Mouse (Mus musculus) urinary bladder, postnatal 25 days (tissue): Measurements from ENCODE around the gene Cltb.
A peak's percentile ranks its signal among the peaks of the same experiment; 100 is the strongest.

Experiments
- DNase-seq: peaks from one replicate; pipeline ENCODE4 v3.0.0; 2022; ENCODE audit warnings: low spot score

The Cltb gene

DNA sequence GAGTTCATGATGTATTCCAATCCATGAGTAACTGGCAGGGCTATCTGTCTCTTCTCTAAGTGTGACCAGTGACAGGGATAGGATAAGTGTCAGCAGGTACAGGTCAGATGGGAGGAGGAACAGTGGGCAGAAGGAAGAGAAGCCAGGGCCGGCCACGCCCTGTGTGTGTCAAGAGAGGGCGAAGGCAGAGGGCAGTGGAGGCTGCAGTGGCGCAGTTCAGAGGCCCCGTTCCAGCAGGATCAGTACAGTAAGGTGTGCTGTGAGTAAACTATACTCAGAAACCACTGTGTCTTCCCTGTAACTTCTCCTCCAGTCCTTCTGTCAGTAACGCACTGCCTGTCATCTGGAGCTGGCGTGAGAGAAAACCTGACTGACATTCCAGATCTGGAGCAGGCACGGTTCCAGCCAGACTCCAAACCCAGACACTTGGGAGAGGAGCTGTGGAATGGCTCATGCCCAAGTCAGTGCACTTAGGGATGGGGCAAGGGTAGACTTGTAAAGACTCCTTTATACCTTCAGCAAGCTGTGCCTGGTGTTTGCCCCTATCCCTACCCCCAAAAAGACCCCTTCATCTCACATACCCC lies 14.9 kb downstream of the Cltb start:
- no peak for DNase-seq

DNA sequence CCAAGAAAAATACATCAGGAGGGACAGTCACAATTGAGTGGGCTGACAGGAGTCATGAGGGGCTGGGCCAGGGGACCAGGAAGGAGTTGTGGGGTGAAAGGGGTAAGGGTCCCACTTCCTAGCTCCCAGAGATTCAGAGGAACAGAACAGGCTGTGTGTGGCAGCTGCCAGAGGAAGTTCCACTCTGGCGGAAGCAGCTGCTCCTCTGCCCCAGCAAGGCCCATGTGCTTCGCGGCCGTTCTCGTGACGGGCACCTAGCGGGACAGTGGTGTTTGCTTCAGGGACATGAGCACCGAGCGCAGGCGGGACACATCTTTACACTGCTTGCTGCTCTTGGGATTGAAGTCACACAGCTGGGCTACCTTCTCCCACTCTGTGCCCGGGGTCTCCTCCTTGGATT lies 17.5 kb downstream of the Cltb start:
- DNase-seq = no peak

GRCm38 (mm10) chr13:54591776-54592356 lies 19.3 kb downstream of the Cltb start:
- no peak for DNase-seq

DNA sequence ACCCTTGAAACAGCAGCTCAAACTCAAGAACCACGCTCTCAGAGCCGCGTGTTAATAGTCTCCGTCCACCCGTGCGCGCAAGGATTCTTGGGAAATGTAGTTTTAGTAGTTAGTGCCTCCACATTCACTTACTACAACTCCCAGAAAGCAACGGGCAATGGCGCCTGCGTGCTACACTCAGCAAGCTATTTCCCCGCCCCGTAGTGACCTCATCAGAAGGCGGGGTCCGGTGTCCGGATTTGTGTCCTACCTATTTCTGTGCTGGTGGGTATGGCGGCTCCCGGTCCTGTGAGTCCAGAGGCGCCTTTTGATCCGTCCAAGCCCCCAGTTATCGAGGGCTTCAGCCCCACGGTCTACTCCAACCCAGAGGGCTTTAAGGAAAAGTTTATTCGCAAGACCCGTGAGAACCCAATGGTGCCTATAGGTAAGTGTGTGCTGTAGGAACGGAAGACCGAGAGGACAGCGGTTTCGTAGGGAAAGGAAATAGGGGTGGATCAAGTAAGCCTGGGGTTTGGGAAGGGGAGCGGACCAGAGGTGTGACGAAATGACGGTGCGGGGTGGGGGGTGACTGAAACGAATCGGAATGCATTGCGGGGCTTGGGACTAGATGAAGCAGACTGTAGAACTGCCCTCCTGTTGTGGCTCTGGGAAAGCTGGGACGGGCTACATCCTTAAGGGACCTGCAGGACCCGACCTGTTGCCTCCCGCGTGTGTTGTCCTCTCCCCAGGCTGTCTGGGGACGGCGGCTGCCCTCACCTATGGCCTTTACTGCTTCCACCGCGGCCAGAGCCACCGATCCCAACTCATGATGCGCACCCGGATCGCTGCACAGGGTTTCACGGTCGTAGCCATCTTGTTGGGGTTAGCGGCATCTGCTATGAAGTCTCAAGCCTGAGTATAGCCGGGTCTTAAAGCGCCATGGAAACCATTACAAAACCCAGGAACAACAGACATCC lies 20.9 kb downstream of the Cltb start, which contains the start of the genes Nop16 and Higd2a:
Nop16 (minus strand) TSS at position 95 of the 956 bp plus-strand sequence.
Higd2a (plus strand) TSS at position 212 of the 956 bp plus-strand sequence.
- DNase-seq = peak; percentile 91

DNA sequence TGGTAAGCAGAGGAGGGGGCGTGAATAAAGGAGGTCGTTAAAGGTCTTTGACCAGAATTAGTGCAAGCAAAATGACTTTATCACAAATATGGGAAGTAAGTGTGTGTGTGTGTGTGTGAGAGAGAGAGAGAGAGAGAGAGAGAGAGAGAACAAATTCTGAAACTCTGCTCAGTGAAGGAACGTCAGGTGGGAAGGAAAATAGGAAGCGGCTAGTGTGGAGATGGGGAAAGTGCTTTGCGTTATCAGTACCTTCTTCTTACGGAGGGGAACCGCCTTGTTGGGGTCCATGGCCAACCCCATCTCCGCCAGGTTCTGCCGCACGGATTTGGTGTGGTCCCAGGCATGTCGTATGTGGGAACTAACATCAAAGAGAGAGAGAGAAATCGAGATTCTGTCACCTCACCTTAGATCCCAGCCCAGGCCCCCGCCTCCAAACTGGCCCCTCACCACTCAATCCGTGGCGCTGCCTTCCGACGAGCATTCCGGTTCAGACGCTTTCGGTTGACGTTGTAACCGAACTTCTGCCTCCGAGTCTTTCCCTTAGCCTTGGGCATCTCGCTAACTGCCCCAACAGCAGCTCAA lies 21.6 kb downstream of the Cltb start:
- DNase-seq = no peak

- no peak for DNase-seq
Observed at GRCm38 (mm10) chr13:54585831-54586230, 25.3 kb downstream of the Cltb start.

DNA sequence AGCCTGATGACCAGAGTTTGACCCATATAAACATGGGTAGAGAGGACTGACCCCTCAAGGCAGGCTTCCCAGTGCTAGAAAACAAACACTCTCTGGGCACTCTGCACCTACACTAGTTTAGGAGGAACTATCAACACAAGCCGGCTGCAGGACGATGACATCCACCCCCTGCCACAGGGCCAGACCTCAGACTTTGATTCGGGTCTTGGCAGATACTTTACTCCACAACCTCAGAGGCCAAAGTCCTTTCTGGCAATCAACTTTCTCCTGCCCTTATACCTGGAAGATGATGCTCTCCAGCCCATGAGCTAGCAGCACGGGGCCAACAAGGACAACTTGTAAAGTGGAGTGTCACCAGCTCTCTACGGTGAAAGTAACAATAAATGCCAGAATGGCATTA lies 28.3 kb downstream of the Cltb start:
- no peak for DNase-seq

DNA sequence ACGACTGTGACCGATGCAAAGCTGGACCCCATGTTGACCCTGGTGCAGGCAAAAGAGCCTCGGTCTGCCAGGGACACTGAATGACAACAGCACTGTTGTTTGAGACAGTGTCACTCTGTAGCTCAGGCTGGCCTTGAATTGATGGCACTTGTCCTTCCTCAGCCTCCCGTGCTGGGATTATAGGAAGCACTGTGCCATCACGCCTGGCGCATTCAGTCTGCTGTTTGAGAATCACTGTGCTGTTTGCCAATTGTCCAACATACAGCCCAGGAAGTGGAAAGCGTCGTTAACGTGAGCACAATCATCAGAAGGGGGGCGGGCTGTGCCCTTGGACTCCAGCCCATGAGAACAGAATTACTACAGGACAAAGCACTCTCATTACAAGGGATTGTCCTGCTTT lies 29.0 kb downstream of the Cltb start:
- DNase-seq = no peak

DNA sequence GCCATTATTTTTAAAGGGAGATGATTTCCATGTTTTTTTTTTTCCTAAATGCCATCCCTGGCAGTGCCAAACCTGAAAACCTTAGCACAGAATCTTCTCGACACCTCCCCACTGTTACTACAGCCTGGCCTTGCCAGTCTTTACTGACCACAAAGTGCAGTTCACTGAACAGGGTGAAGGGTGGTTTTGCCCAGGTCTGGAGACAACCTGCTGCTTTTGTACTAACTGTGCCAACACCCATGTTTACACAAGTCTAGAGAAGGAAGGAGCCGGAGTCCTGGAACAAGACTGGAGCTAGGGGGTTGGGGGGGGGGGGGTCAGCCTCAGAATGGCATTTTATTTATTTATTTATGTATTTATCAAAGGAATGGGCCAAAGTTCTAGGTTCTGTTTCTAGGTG lies 29.8 kb downstream of the Cltb start:
- no peak for DNase-seq

GRCm38 (mm10) chr13:54577652-54578507 lies 33.3 kb downstream of the Cltb start:
- DNase-seq = no peak

- DNase-seq = peak; percentile 30
Observed at GRCm38 (mm10) chr13:54575489-54575888, 35.7 kb downstream of the Cltb start.

DNA sequence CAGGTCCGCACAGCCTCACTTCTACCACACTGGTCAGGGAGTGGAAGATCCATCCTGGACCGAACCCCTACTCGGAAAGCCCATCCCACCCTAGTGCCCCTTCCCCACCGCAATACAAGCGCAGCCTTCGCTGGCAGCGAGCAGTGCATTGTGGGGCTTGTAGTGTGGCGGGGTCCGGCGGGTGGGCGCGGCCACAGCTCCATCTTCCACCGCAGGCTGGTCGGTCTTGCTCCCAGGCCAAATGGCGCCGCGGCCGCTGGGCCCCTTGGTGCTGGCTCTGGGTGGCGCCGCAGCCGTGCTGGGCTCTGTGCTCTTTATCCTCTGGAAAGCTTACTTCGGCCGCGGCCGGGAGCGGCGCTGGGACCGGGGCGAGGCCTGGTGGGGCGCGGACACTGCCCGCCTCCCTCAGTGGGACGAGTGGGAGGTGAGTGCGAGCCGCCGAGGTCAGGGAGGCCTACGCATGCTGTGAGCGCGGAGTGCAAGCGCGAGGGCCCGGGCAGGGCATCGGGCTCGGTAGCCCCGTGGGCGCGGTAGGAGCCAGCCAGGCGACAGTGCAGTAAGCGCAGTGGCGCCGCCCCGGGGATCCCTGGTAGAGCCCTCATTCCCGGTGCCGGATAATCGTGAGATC lies 36.2 kb downstream of the Cltb start, which contains the start of gene Arl10:
Arl10 (plus strand) TSS at position 162 of the 628 bp plus-strand sequence.
- peak; percentile 72 for DNase-seq

- no peak for DNase-seq
Observed at GRCm38 (mm10) chr13:54572621-54573020, 38.5 kb downstream of the Cltb start.

DNA sequence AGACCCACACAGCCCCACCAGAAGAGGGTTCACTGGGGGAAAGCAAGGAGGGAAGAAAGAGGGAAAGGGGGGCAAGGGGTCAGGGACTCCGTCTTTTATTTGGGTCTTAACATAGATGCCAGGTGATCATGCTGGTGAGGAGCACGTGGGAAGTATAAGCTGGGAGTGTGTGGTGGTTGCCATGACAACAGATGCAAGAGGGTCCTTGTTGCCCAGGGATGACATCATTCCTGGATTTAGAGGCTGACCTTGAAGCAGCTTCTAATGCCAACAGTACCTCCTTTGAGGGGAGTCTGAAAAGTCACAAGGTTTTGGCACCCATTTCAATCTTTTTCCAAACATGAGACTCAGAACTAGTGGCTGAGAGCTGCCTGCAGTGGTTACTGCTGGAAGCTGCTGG lies 39.5 kb downstream of the Cltb start:
- no peak for DNase-seq

- DNase-seq = no peak
Observed at GRCm38 (mm10) chr13:54570736-54571135, 40.4 kb downstream of the Cltb start.

DNA sequence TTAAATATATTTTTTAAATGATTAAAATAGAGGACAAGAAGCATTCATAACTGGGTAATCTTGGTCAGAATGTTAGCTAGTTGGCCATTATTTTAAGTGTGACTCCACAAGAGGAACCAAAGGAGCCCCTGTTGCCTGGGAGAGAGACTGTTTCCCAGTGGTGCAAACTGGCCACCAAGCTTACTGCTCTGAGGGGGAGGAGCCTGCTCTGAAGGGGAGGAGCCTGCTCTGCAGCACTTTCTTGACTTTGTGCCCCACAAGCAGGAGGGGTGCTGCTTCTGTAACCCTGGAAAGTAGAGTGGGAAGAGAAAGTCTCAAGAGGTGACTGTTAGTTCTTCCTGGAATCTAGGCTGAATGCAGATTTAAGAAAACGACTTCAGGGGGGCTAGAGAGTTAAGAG lies 41.9 kb downstream of the Cltb start:
- no peak for DNase-seq

DNA sequence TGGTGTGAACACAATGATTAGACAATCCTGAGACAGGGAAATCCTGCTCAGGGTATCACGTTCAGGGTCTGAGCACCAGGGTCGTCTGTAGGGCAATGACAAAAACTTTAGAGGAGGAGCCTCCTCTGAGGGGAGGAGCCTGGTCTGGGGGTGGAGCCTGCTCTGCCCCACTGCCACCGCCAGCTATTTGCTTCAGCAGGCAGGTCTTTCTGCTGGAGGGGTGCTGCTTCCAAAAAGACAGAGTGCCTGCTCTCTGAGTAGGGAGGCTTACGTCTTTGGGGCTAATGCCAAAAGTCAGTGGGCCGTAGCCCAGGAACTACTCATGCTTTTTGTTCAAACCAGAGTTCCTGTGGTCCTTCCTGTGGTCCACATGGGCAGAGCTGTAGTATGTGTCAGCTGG lies 42.8 kb downstream of the Cltb start:
- DNase-seq = no peak

DNA sequence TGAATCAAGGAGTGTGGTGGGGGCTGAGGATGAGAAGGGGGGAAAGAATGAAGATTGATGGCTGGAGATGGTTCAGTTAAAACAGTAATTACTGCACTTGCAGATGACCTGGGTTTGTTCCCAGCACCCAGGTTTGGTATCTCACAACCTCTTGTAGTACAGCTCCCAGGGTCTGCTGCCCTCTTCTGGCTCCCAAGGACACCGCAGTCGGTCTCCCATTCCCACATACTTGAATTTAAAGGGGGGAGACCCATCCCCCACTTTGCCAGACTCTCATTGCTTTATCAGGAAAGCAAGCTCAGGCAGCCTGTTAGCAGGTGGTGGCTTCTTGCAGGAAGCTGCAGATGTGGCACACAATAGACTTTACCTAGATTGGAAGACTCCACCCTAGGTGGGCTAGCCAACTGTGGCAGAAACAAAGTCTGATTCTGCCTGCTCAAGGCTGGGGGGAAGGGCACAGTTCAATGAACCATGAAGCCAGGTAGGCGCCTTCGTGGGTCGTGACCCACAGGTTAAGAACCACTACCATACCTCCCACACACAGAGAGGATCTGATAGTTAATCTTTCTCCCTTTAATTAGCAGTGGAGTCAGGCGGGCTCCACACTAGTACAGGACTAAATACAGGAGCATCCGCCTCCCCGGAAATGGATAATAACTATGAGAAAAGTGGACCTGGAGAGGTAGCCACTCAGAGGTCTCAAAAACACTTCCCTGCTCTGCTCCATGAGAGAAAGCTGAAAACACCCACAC lies 45.4 kb downstream of the Cltb start:
- peak; percentile 38 for DNase-seq

DNA sequence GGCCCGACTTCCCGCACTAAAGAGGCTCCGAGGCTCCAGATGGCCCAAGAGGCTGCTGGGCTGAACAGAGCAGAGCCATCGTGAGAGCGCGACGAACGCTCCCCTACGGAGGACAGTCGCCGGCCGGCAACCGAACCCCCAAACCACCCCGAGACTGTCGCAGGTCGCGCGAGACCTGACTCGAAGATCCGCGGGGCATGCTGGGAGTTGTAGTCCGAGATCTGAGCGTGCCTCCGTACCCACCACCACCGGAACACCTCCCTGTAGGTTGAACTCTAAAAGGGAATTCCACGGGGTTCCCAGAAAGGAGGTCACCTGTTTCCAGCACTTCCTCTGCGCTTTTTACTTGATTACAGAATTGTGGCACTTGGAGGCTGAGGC lies 46.0 kb downstream of the Cltb start, which contains the start of gene 4833439L19Rik:
4833439L19Rik (minus strand) TSS at position 235 of the 381 bp plus-strand sequence.
- DNase-seq = peak; percentile 94
